Mouse (Mus musculus) testis, adult 2 months (tissue): ENCODE results near the gene Ddx19b. TPM values are rescaled to one million over a fixed set of nuclear protein-coding genes. Genes with fewer than 3 reads are reported as not detected.

Experiments
- H3K27ac ChIP-seq: fragments of 200-500 bp; 2 replicates; pipeline ENCODE4 v1.5.1; 2012; ENCODE audit warnings: low read depth, low read length; ENCODE audit not compliant: control insufficient read depth, insufficient read depth
- H3K27me3 ChIP-seq: fragments of 200-500 bp; 2 replicates; pipeline ENCODE4 v1.6.1; 2012; ENCODE audit warnings: mild to moderate bottlenecking, low read length, moderate library complexity; ENCODE audit not compliant: control insufficient read depth, insufficient read depth
- H3K36me3 ChIP-seq: fragments of 200-500 bp; 2 replicates; pipeline ENCODE4 v1.6.1; 2012; ENCODE audit warnings: mild to moderate bottlenecking, low read length; ENCODE audit not compliant: control insufficient read depth, insufficient read depth
- H3K4me1 ChIP-seq: fragments of 200-500 bp; 2 replicates; pipeline ENCODE4 v1.6.1; 2012; ENCODE audit warnings: low read length; ENCODE audit not compliant: control insufficient read depth, insufficient read depth
- H3K4me3 ChIP-seq: fragments of 200-500 bp; 2 replicates; pipeline ENCODE4 v1.5.1; 2012; ENCODE audit warnings: low read depth, mild to moderate bottlenecking, low read length, moderate library complexity, mixed read lengths; ENCODE audit not compliant: control insufficient read depth
- CTCF ChIP-seq: fragments of 200-500 bp; IDR thresholded peaks from 2 replicates; pipeline ENCODE4 v1.5.1; 2012; ENCODE audit warnings: low read depth, mild to moderate bottlenecking, inconsistent platforms, low read length, moderate library complexity; ENCODE audit not compliant: control insufficient read depth, insufficient read depth, insufficient replicate concordance
- POLR2A ChIP-seq: fragments of 200-500 bp; IDR thresholded peaks from 2 replicates; pipeline ENCODE4 v1.6.1; 2012; ENCODE audit warnings: low read depth, mild to moderate bottlenecking, inconsistent platforms, low read length, moderate library complexity; ENCODE audit not compliant: control insufficient read depth
- polyA plus RNA-seq: library from polyadenylated mRNA; depleted of rRNA; stranded (reverse); fragments of >200 nt; gene quantifications from 2 replicates; pipeline ENCODE4 v1.2.3, GENCODE M21; 2012

The Ddx19b gene
- polyA plus RNA-seq, 1 experiment, result 50.8 TPM

DNA sequence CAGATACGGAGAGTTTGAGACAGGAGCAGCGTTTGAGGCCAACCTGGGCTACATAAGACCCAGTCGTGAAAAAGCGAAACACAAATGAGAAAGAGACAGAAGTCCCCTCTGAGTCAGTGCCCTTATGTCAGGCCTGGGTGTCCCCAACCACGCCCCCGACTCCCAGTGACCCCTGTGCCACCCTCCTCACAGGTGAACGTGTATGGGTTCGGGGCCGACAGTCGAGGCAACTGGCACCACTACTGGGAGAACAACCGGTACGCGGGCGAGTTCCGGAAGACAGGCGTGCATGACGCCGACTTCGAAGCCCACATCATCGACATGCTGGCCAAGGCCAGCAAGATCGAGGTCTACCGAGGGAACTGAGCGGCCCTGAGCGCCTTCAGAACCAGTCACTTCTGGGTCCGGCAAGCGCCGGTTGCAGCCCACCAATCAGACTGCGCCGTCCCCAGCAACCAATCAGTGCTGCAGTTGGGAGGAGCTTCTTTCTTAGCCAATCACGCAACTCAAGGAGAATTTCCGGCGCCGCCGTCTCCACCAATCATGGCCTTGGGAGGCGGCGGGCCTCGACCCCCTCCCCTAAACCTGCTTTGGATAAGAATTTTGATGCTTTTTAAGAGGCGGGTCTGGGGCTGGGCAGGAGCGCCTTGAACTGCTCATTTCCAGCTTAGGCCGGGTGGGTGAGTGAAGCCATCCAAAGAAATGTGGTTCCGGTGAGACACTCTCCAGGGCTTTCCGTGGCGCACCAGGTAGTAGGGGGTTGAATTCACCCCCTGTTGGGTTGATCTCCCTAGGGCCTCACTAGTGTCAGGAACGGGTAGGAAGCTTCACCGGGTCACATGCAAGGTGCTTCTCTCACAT, 61.4 kb downstream of the Ddx19b start:
- no peaks in the 10 kb centered on the region for H3K27me3 ChIP-seq
- H3K36me3 ChIP-seq, result peaks cover 2% of the 10 kb centered on the region
- peak overlapping the region; percentile 98 for H3K4me3 ChIP-seq
- TF ChIP-seq CTCF (no peak), POLR2A (peak; percentile 95)
- H3K4me1 ChIP-seq, result peaks cover 13% of the 10 kb centered on the region
- H3K27ac ChIP-seq, result peak overlapping the region; percentile 95

DNA sequence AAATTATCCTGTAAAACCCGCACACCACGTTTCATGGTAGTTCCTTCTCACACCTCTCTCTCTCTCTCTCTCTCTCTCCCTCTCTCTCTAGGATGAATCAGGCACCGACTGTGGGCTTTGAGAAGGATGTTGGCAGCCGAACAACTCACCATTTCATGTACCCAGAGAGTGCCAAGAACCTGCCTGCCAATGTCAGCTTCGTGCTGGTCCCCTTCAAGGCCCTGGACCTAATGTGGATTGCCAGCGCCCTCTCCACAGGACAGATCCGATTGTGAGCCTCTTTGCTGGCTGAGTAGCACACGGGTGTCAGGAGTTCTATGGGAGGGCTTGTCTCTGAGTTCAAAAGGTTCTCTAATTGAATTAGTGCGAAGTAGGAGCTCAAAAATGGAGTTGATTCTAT, 64.2 kb downstream of the Ddx19b start:
- TF ChIP-seq POLR2A (no peak), CTCF (no peak)
- no peak overlapping the region for H3K27ac ChIP-seq
- H3K4me3 ChIP-seq, result no peak overlapping the region
- no peaks in the 10 kb centered on the region for H3K36me3 ChIP-seq
- H3K4me1 ChIP-seq, result peaks cover 13% of the 10 kb centered on the region
- no peaks in the 10 kb centered on the region for H3K27me3 ChIP-seq

DNA sequence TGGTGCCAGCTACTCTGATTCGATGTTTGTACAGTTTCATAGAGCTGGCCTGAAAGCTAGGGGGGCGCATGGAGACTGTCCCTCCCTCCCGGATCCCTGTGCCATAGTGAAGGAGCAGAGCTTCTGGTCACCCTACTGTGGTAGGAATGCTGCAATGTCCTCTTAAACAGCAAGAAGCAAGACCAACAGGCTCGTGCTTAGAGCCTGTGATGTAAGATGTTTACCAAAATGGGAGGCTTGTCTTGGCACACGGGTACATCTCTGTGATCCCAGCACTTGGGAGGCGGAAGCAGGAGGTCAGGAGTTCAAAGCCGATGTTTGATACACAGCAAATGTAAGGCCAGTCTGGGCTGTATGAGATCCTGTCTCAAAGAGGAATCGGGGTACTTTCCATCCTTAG, 65.0 kb downstream of the Ddx19b start:
- Histone ChIP-seq H3K4me3 (no peak overlapping the region), H3K36me3 (no peaks in the 10 kb centered on the region), H3K27ac (no peak overlapping the region), H3K4me1 (peaks cover 13% of the 10 kb centered on the region), H3K27me3 (no peaks in the 10 kb centered on the region)
- TF ChIP-seq POLR2A (no peak), CTCF (no peak)

DNA sequence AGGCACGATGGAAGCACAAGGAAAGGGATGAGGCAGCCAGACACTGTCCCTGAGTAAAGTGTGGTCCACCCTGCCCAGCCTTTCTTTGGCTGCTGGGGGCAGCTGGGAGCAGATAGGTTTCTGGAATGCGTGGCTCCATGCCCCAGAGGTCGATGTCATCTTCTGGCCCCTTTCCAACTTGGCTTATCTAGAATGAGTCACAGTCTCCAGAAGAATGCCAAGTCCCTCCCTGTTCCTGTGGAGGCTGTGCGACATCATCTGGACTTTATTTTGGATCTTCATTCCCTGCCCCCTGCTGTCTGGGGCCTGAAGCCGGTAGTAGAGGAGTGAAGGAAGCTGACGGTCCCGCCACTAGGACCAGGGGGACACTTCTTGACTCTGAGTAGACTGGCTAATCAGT, 66.0 kb downstream of the Ddx19b start:
- Histone ChIP-seq H3K4me3 (no peak overlapping the region), H3K36me3 (no peaks in the 10 kb centered on the region), H3K27me3 (no peaks in the 10 kb centered on the region), H3K4me1 (peaks cover 8% of the 10 kb centered on the region), H3K27ac (no peak overlapping the region)
- TF ChIP-seq CTCF (no peak), POLR2A (no peak)

DNA sequence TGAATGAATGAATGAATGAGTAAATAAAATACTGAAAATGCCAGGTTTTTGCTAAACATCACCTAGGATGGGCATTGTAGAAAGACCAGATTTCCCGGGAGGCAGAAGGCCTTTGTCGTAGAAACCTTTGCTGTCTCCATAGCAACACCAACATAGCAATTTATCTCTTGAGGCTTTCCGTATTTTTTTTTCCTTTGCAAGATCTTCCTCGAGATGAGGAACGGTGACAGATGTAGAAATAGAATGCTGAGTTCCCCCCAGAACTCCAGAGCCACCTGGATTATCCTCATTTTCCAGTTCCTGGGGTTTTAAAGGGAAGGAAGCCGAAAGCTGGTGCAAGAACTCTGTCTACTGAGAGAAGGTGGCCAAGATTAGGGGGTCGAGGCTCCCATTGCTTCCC, 66.9 kb downstream of the Ddx19b start:
- Histone ChIP-seq H3K27ac (no peak overlapping the region), H3K4me3 (no peak overlapping the region), H3K4me1 (peaks cover 4% of the 10 kb centered on the region), H3K27me3 (no peaks in the 10 kb centered on the region), H3K36me3 (no peaks in the 10 kb centered on the region)
- no peak for TF ChIP-seq CTCF

DNA sequence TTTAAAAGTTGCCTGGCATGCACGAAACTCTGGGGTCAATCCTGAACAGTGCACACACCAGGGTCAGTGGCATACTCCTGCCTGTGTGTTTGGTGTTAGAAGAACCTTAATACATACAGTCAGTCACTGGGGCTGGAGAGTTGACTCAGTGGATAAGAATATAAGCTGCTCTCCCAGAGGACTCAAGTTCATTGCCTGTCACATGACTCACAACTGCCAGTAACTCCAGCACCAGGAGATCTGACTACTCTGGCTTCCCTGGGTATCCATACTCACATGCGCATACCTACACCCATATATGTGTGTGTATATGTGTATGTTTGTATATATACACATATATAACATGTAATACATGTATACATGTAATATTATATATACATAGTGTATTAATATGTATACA, 68.5 kb downstream of the Ddx19b start:
- Histone ChIP-seq H3K4me3 (no peak overlapping the region), H3K4me1 (no peaks in the 10 kb centered on the region), H3K27me3 (no peaks in the 10 kb centered on the region), H3K27ac (no peak overlapping the region), H3K36me3 (no peaks in the 10 kb centered on the region)
- TF ChIP-seq POLR2A (no peak), CTCF (no peak)

DNA sequence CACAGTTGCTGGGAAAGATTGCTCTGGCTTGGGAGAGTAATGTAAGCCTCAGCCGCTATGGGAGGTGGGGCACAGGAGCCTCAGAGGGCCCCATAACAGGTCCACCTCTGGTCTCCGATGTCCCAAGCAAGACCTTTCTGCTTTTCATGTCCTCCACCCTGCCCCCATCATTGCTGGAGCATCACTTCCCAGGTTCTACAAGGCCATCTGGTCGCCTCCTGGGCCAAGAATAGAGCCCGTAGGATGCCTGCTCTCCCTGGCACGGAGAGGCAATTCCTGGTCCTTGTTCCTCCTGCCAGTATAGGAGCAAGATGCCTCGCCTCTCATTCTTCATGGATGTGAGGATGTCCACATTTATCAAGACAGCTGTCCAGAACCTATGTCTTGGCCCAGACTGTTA, 71.6 kb downstream of the Ddx19b start:
- Histone ChIP-seq H3K27ac (no peak overlapping the region), H3K27me3 (no peaks in the 10 kb centered on the region), H3K36me3 (no peaks in the 10 kb centered on the region), H3K4me1 (no peaks in the 10 kb centered on the region), H3K4me3 (no peak overlapping the region)
- TF ChIP-seq POLR2A, result no peak
- TF ChIP-seq CTCF, result no peak
